Mouse (Mus musculus) kidney, adult 2 months (tissue): ENCODE measurements around the gene Myo7a. TPM values are rescaled to one million over a fixed set of nuclear protein-coding genes. Genes with fewer than 3 reads are reported as not detected.

Experiments used
- DNase-seq: peaks from one replicate; pipeline ENCODE4 v3.0.0; 2021
- H3K27ac ChIP-seq: fragments of 200-500 bp; 2 replicates; pipeline ENCODE4 v1.5.1; 2012; ENCODE audit warnings: low read depth, low read length, control low read depth, inconsistent platforms; ENCODE audit not compliant: insufficient read depth
- H3K27me3 ChIP-seq: fragments of 200-500 bp; replicated peaks from 2 replicates; pipeline ENCODE4 v1.6.1; 2012; ENCODE audit warnings: mild to moderate bottlenecking, moderate library complexity, low read length, inconsistent platforms; ENCODE audit not compliant: control insufficient read depth, insufficient read depth
- H3K36me3 ChIP-seq: fragments of 200-500 bp; 2 replicates; pipeline ENCODE4 v1.6.1; 2012; ENCODE audit warnings: mild to moderate bottlenecking, moderate library complexity, low read length, inconsistent platforms; ENCODE audit not compliant: control insufficient read depth, insufficient read depth
- H3K4me1 ChIP-seq: fragments of 200-500 bp; 2 replicates; pipeline ENCODE4 v1.6.1; 2011; ENCODE audit warnings: low read length; ENCODE audit not compliant: control insufficient read depth, insufficient read depth
- H3K4me3 ChIP-seq: fragments of 200-500 bp; 2 replicates; pipeline ENCODE4 v1.5.1; 2011; ENCODE audit warnings: mild to moderate bottlenecking, low read depth, low read length, control low read depth; ENCODE audit not compliant: insufficient read depth
- CTCF ChIP-seq: fragments of 200-500 bp; conservative IDR thresholded peaks from 2 replicates; pipeline ENCODE4 v1.5.1; 2011; ENCODE audit warnings: low read depth, mild to moderate bottlenecking, control low read depth, low read length, moderate library complexity, mixed read lengths; ENCODE audit not compliant: insufficient read depth, insufficient read length
- POLR2A ChIP-seq: fragments of 200-500 bp; IDR thresholded peaks from one replicate; pipeline ENCODE4 v1.6.1; 2011; ENCODE audit warnings: low read depth, low read length, control low read depth
- WGBS: fragments of 180-500 bp; shearing (Covaris S2); methylation state at CpG from one replicate; pipeline ENCODE4 v1.1.7; 2018; 5-methylcytosine and 5-hydroxymethylcytosine counted together
- polyA plus RNA-seq: library from polyadenylated mRNA; depleted of rRNA; stranded (reverse); fragments of >200 nt; gene quantifications from 2 replicates; pipeline ENCODE4 v1.2.3, GENCODE M21; 2012

The Myo7a gene
- polyA plus RNA-seq, 1 experiment, result 24.6 TPM

- Histone ChIP-seq H3K36me3 (no peaks in the 10 kb centered on the region), H3K4me3 (no peak overlapping the region), H3K27ac (no peak overlapping the region), H3K27me3 (no peaks in the 10 kb centered on the region), H3K4me1 (peaks cover 10% of the 10 kb centered on the region)
- no peak for TF ChIP-seq CTCF
- TF ChIP-seq POLR2A, result no peak
- WGBS, result 37% methylated on average over 4 of the region's 4 CpGs
- no peak for DNase-seq
These were observed 9.6 kb downstream of the Myo7a start for GRCm38 (mm10) chr7:98109771-98110170.

GRCm38 (mm10) chr7:98108636-98109430 is 10.5 kb downstream of the Myo7a start:
- Histone ChIP-seq H3K27ac (no peak overlapping the region), H3K27me3 (no peaks in the 10 kb centered on the region), H3K36me3 (no peaks in the 10 kb centered on the region), H3K4me1 (peaks cover 16% of the 10 kb centered on the region), H3K4me3 (no peak overlapping the region)
- 79% methylated on average over 16 of the region's 16 CpGs for WGBS
- no peak for DNase-seq
- TF ChIP-seq CTCF, result no peak
- TF ChIP-seq POLR2A, result no peak

- peak overlapping the region; percentile 98 for H3K27ac ChIP-seq
- 61% methylated on average over 7 of the region's 7 CpGs for WGBS
- no peaks in the 10 kb centered on the region for H3K36me3 ChIP-seq
- H3K4me3 ChIP-seq, result peak overlapping the region; percentile 53; the same call in 1 of the 2 replicates
- H3K27me3 ChIP-seq, result no peaks in the 10 kb centered on the region
- peak; percentile 68 for DNase-seq
- peaks cover 25% of the 10 kb centered on the region for H3K4me1 ChIP-seq
- TF ChIP-seq POLR2A (no peak), CTCF (no peak)
These were observed 13.1 kb downstream of the Myo7a start for GRCm38 (mm10) chr7:98106272-98106671.

- peaks cover 25% of the 10 kb centered on the region for H3K4me1 ChIP-seq
- peak; percentile 89 for DNase-seq
These were observed 14.6 kb downstream of the Myo7a start for GRCm38 (mm10) chr7:98104481-98105435.

GRCm38 (mm10) chr7:98103942-98104292 is 15.4 kb downstream of the Myo7a start:
- peaks cover 25% of the 10 kb centered on the region for H3K4me1 ChIP-seq
- H3K27me3 ChIP-seq, result no peaks in the 10 kb centered on the region
- WGBS, result 58% methylated on average over 5 of the region's 5 CpGs
- DNase-seq, result no peak
- no peak overlapping the region for H3K4me3 ChIP-seq
- TF ChIP-seq POLR2A (no peak), CTCF (no peak)
- peak overlapping the region; percentile 98 for H3K27ac ChIP-seq
- no peaks in the 10 kb centered on the region for H3K36me3 ChIP-seq

More at GRCm38 (mm10) chr7:98104481-98105435, 14.6 kb downstream of the Myo7a start:
- Histone ChIP-seq H3K27ac (peak overlapping the region; percentile 98), H3K4me3 (peak overlapping the region; percentile 53), H3K27me3 (no peaks in the 10 kb centered on the region), H3K36me3 (no peaks in the 10 kb centered on the region)
- peak; percentile 53 for TF ChIP-seq POLR2A
- TF ChIP-seq CTCF, result 0 out of 2 replicates have a peak, but pooled peaks have one; percentile 11
- 27% methylated on average over 16 of the region's 16 CpGs for WGBS

- Histone ChIP-seq H3K4me1 (peaks cover 25% of the 10 kb centered on the region), H3K4me3 (peak overlapping the region; percentile 46), H3K36me3 (no peaks in the 10 kb centered on the region), H3K27ac (peak overlapping the region; percentile 98), H3K27me3 (no peaks in the 10 kb centered on the region)
- 13% methylated on average over 10 of the region's 26 CpGs for WGBS
- peak; percentile 89 for DNase-seq
- TF ChIP-seq CTCF (peak; percentile 69), POLR2A (no peak)
These were observed 16.1 kb downstream of the Myo7a start for GRCm38 (mm10) chr7:98103002-98103941.
